Mouse (Mus musculus): ENCODE results near the gene Vezf1. TPM values are rescaled to one million over a fixed set of nuclear protein-coding genes. Genes with fewer than 3 reads are reported as not detected.

The Vezf1 gene
- total RNA-seq, 2 experiments from 2014 or later = 35.3 to 38.2 TPM

DNA sequence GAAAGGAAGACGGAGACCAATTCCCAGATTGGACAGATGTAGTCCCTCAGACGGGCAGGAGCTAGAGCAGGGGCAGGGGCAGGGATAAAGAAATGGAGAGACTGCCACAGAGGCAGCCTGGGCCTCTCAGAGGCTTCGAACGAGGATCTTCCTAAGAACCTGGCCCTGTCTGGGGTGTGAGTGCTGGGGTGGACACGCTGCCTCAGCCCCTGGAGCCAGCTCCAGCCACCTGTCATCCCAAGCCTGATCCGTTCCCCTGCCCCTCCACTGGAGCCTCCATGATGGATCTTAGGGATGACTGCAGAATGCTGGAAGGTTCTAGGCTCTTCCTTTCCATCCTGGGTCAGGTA is 50.0 kb downstream of the Vezf1 start:
- intact Hi-C loops (cut with DNase I) = no loop called here
- no peak for DNase-seq

DNA sequence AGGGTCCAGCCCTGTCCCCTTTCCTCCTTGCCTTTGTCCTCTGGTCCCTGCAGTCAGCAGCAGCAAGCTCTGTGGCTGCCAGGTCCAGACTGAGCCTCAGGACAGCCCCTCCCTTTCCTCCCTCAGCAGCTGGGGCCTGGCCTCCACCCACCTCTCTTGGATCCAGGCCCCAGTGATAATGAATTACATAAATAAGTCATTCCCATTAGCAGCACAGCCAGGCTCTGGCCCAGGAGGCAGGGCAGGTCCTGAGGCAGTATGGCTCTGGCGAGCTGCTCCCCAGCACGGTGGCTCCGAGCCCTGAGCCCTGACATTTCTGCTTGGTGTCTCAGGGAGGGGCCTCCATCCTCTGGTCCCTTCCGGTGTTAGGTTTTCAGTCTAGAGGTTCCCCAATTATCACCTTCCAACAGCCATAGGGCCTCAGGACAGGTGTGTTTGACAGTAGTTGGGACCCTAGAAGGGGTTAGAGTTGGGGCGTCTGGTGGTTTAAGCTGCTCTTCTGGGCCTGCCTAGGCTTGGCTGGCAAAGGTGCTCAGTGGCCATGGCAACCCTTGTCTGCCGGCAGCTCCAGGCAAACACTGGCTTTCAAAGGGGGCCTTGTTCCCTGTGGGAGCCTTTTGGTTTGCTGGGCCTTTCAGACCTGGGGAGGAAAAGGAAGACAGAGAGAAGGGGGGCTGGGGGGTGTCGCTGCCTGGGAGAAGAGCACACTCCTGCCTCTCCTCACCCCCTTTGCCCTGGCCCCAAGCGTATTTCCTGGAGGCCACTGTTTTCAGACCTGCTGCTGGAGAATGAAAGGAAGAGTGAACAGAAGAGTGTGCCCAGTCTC is 51.0 kb downstream of the Vezf1 start:
- intact Hi-C loops (cut with DNase I) = no loop called here
- peak; percentile 90 for DNase-seq

DNA sequence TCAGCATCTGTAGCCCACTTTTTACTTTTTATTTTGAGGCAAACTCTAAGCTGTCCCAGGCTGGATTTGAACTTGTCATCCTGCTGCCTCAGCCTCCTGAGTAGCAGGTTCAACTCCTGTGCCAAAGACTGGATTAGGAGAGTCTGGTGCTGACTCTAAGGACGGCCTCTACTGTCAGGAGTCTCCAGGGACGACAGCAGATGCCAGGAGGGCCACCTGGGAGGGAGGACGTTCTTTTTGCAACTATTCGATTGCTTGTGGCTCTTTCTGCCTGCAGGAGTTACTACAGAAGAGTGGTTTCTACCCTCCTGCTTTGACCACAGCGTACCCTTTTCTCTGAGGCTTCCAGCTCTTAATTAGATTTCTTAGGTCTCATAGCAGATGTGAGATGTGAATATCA is 54.5 kb downstream of the Vezf1 start:
- DNase-seq = no peak

DNA sequence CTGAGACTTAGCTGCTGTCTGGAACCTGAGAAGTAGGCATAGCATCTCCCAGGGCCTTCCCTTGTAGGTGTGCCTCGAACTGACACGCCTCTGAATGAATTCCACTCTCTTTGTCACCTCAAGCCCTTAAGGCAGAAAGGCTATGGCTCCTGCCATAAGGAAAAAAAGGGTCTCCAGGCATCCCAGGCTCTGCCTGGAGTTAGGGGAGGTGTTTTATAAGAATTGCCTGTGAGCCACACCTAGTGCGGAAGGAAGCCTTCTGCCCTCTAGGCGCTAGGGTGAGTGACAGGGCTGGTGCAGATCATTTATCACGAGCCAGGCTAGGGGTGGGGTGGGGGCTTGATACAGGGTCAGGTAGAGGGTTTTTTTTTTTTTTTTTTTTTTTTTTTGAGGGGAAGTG is 54.9 kb downstream of the Vezf1 start:
- intact Hi-C loops (cut with DNase I) = no loop called here
- DNase-seq = no peak

More for the DNA sequence above, 54.5 kb downstream of the Vezf1 start:
- intact Hi-C loops (cut with DNase I) = no loop called here

DNA sequence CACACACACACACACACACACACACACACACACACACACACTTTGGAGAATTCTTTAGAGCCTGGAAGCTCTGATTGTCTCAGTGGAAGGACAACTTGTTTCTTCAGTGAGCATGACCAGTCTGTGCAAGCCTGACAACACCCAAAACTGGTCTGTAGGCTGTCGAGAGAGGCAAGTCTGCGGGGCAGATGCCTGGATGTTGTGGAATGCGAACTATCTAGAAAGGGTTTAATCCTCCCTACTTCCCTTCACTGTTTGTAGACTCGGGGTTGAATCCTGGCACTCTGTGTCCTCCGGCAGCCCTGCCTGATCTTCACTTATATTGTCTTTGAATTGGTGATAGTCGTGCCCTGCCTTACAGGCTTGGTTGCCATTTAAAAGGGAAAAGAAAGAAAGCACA is 55.7 kb downstream of the Vezf1 start:
- DNase-seq = no peak
- intact Hi-C loops (cut with DNase I) = no loop called here

DNA sequence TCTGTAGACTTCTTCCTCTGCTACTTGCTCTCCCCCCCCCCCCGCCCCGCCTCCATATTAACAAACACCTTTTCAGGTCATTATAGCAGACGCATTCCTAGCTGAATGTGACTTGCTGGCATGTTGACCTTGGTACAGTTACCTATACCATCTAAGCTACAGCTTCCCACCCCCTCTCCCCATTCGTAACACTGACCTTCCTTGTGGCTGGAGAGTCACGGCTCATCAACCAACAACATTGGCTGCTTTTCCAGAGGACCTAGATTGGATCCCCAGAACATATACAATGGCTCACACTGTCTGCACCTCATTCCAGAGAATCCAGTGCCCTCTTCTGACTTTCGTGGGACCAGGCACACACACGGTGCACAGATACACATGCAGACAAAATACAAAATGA is 57.4 kb downstream of the Vezf1 start:
- DNase-seq = no peak
- intact Hi-C loops (cut with DNase I) = no loop called here

DNA sequence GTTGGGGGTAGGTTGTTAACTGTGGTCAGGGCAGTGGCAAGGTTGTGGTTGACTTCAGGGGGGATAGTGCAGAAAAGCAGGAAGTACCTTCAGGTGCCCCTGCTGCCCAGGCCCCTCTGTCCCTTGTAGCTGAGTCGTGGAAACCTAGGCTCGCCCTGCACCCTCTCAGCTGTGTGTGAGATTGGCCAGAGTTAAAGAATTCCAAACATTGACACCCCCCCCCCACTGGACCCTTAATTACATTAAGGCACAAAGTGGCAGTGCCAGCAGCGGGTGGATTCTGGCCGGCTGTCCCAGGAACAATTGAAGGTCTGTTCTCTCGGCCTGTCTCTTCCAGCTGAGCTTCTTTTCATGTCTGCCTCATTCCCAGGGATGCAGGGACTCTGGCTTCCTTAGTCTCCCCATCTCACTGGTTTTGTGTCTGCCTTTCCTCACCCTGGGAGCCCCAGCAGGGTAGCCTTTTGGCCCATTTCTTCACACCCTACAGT is 58.3 kb downstream of the Vezf1 start:
- intact Hi-C loops (cut with DNase I) = no loop called here
- no peak for DNase-seq

DNA sequence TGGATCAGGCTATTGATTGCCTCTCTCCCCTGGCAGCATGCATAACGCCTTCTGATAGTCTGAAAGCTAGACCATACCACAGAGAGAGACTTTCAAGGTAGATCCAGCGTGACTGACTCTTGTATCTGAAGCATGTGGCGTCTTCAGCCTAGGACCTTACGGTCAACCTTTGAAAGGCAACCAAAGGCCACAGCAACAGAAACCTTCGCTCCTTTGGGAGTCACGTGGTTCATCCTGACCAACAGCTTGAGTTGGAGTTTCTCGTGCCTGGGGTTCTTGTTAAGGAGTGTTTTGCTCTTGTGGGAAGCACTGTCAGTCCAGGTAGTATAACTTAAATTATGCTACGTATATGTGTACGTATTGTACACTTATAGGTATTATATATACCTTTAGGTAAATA is 60.4 kb downstream of the Vezf1 start:
- DNase-seq = no peak
- intact Hi-C loops (cut with DNase I) = no loop called here

DNA sequence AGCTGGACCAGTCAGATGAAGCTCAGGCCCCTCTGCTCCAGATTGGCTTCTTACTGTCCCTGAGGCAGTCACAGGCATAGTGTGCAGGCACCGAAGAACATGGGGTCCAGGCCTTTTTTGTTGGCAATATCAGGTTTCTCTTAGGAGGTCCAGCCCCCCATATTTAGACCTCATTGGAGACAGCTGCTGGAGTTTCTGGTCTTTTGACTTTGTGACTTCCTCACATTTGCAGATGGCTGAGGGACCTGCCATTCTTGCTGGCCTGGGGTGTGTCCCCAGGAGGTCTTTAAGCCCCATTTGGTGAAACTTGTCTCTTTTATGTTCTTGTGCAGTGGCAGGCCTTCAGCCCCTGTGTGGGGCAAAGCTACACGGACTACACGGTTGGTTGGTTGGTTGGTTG is 61.2 kb downstream of the Vezf1 start:
- DNase-seq = no peak
- intact Hi-C loops (cut with DNase I) = no loop called here

DNA sequence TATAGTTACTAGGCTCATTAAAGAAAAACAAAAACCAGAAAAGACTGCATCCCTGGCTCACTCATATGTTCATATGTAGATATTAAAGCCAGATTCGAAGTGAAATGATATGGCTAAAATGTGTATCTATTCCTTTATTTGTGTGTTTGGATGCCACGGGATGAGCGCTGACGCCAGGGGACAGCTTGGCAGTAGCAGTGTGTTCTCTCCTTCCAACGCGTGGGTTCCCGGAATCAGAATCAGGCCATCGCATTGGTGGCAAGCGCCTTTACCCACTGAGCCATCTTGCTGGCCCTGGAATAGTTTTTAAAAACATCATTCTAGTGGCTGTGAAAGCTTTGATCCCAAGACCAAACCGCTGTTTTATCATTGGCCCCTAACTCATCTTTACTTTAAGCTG is 61.9 kb downstream of the Vezf1 start:
- DNase-seq = no peak
- intact Hi-C loops (cut with DNase I) = no loop called here

DNA sequence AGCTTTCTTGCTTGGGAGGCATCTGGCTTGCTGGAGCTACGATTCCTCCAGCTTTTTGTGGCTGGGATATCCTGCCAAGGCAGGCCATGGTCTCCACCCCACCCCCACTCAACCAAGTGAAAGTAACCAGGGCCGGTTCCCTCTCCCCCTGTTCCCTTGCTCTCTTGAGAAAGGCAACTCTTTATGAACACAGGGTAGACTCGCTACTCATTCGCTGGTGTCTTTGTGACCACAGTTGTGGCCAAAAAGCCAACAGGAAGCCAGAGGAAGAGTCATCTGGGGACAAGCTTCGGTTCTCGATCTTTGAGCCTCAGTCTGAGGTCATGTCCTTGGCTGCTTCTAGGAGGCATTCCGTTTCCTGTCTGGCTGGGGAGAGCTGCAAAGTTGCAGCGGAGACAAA is 63.8 kb downstream of the Vezf1 start:
- intact Hi-C loops (cut with DNase I) = no loop called here
- no peak for DNase-seq

Other genes with a start within 250 kb of the Vezf1 start
- gene Lpo, start 240.0 kb upstream of the Vezf1 start, total RNA-seq (2021) = 1 to 10 TPM in 1 of 2 experiments, under 1 TPM in 1; 0.30 to 1.0 TPM
- gene Mks1, start 215.1 kb upstream of the Vezf1 start, total RNA-seq (2021) = 1 to 10 TPM; 7.4 to 7.6 TPM
- gene Epx, start 192.7 kb upstream of the Vezf1 start, total RNA-seq (2021) = under 1 TPM; 0.22 to 0.40 TPM
- gene Olfr462, start 176.0 kb upstream of the Vezf1 start, total RNA-seq (2021) = not detected
- gene Olfr463, start 170.9 kb upstream of the Vezf1 start, total RNA-seq (2021) = not detected
- gene Olfr464, start 147.3 kb upstream of the Vezf1 start, total RNA-seq (2021) = not detected
- gene Dynll2, start 80.7 kb upstream of the Vezf1 start, total RNA-seq (2021) = 100 to 1,000 TPM; 311 to 328 TPM
- 100 to 1,000 TPM; 261 to 264 TPM for gene Srsf1, start 20.9 kb upstream of the Vezf1 start, total RNA-seq (2021)
- 10 to 100 TPM; 65.4 to 69.7 TPM for gene Cuedc1, start 29.8 kb downstream of the Vezf1 start, total RNA-seq (2021)
- gene Mrps23, start 136.1 kb downstream of the Vezf1 start, total RNA-seq (2021) = 10 to 100 TPM; 55.2 to 65.1 TPM
- not detected for gene Ccdc182, start 225.8 kb downstream of the Vezf1 start, total RNA-seq (2021)